Mouse (Mus musculus): Measurements from ENCODE around the gene Gsx1.

The Gsx1 gene

DNA sequence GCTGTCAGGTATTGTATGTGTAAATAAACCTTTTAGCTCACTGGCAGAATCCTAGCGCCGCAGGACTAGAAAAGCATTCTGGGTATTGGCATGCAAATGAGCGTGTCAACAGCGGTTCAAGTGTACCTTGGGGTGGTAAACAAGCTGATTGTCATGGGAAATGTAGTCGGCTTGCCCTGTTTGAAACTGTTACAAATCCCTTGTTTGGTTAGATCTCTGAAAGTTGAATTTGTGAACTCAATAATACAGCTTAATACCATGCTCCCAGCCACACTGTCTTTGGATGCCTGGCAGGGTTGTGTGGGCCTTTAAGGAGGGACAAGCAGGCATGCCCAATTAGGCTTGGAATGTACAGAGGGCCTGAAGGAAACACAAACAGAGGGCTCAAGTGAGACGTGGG lies 16.4 kb downstream of the Gsx1 start:
- DNase-seq (ENCODE audit: low spot score in 2 of 2): no peak

DNA sequence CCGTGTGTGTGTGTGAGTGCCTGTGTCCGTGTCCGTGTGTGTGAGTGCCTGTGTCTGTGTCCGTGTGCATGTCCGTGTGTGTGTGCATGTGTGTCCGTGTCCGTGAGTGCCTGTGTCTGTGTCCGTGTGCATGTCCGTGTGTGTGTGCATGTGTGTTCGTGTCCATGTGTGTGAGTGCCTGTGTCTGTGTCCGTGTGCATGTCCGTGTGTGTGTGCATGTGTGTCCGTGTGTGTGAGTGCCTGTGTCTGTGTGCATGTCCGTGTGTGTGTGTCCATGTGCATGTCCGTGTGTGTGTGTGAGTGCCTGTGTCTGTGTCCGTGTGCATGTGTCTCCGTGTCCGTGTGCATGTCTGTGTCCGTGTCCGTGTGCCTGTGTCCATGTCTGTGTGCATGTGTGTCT lies 19.4 kb downstream of the Gsx1 start:
- DNase-seq (ENCODE audit: low spot score in 2 of 2): no peak

GRCm38 (mm10) chr5:147208471-147208870 lies 20.0 kb downstream of the Gsx1 start:
- DNase-seq (ENCODE audit: low spot score in 2 of 2): no peak

DNA sequence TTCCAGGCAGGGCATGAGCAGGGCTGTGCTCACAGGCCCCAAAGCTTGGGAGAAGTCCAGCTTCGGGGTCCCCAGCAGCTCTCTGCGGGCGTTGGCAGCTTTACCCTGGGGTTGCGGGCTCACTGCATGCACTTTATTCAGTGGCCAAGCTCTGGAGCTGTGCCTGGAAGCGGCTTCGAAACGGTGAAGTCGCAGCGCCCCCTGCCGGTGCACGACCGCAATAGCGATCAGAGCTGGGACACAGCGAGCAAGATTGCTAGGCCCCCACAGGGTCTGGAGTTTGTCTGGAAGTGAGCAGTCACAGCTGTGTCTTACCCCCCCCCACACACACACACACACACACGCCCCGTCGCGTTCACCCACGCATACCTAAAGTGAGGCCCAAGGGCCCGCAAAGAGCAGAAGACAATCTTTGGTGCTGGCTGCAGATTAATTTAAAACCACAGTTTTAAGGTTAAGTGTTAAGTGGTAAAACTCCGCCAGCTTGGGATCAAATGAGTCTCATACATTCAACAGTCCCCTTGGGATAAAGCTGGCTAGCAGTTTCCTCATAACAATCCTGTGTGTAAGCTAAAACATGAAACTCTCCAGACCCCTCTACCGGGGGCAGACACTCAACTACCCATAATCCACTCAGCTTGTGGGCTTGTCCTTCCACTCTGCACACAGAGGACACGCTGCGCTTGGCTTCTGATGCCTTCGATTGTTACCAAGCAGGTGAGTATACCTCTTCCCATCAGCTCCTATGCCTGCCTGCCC lies 39.0 kb downstream of the Gsx1 start:
- DNase-seq (ENCODE audit: low spot score in 2 of 2): peak; percentile 46 to 60

- no peak for DNase-seq (ENCODE audit: low spot score in 2 of 2)
Measured at GRCm38 (mm10) chr5:147235406-147236309, 47.2 kb downstream of the Gsx1 start.
